Mouse (Mus musculus): ENCODE data around the gene Ehd4. TPM values are rescaled to one million over a fixed set of nuclear protein-coding genes. Genes with fewer than 3 reads are reported as not detected.

The Ehd4 gene
- total and polyA plus RNA-seq, 3 experiments: 15.8 to 35.5 TPM; not detected in 1

- DNase-seq (ENCODE audit: low read depth, low spot score): no peak
- H3K9me3 ChIP-seq (replicated peaks; ENCODE audit: insufficient read depth, low read length): no peaks in the 10 kb centered on the region
- peaks cover 0 to 1% of the 10 kb centered on the region in 2 experiments; a peak in 2 of 4 replicates for H3K36me3 ChIP-seq (ENCODE audit: control insufficient read depth in 1 of 2, insufficient read depth in 2 of 2, low read length in 2 of 2)
- H3K9ac ChIP-seq (ENCODE audit: control insufficient read depth, low read depth, low read length, poor library complexity, severe bottlenecking): no peak overlapping the region
- H3K27ac ChIP-seq (ENCODE audit: control insufficient read depth, low read depth, low read length): no peak overlapping the region
- H3K27me3 ChIP-seq (ENCODE audit: control insufficient read depth in 1 of 2, insufficient read depth in 2 of 2, low read length in 2 of 2): no peaks in the 10 kb centered on the region
- H3K4me1 ChIP-seq (ENCODE audit: control insufficient read depth in 1 of 2, insufficient read depth in 2 of 2, low read length in 2 of 2): no peaks in the 10 kb centered on the region
- no peak for TF ChIP-seq NRF1 (IDR thresholded peaks at IDR 0.05; ENCODE audit: insufficient read depth, low read depth, low read length, poor library complexity, severe bottlenecking)
- no peak for TF ChIP-seq MYC (IDR thresholded peaks at IDR 0.05; ENCODE audit: low read depth, low read length)
- TF ChIP-seq SIN3A (IDR thresholded peaks at IDR 0.05; ENCODE audit: low read length): no peak
- no peak for TF ChIP-seq ZC3H11A (IDR thresholded peaks at IDR 0.05; ENCODE audit: low read depth, low read length)
- TF ChIP-seq CTCF (IDR thresholded peaks at IDR 0.05 in 2 of 3, conservative IDR thresholded peaks at IDR 0.05 in 1 of 3; ENCODE audit: control insufficient read depth in 1 of 3, insufficient read depth in 1 of 3, low read depth in 2 of 3, low read length in 3 of 3, poor library complexity in 1 of 3, severe bottlenecking in 1 of 3): no peak
- TF ChIP-seq MYB (IDR thresholded peaks at IDR 0.05; ENCODE audit: low read depth, low read length): no peak
- no peak for TF ChIP-seq MEF2A (IDR thresholded peaks at IDR 0.05; ENCODE audit: extremely low read depth, insufficient replicate concordance, low read depth, low read length, poor library complexity, severe bottlenecking)
- H3K4me3 ChIP-seq (ENCODE audit: control insufficient read depth in 1 of 2, insufficient read depth in 1 of 2, low read depth in 2 of 2, low read length in 2 of 2): no peak overlapping the region
- peaks cover 5% of the 10 kb centered on the region; the same call in 1 of the 2 replicates for H3K79me2 ChIP-seq (ENCODE audit: control insufficient read depth, insufficient read depth, low read length, poor library complexity)
These were observed 7.0 kb downstream of the Ehd4 start for GRCm38 (mm10) chr2:120147364-120147763.

GRCm38 (mm10) chr2:120146543-120146942 is 7.9 kb downstream of the Ehd4 start:
- Histone ChIP-seq H3K9ac (ENCODE audit: control insufficient read depth, low read depth, low read length, poor library complexity, severe bottlenecking) (no peak overlapping the region), H3K9me3 (replicated peaks; ENCODE audit: insufficient read depth, low read length) (no peaks in the 10 kb centered on the region), H3K27me3 (ENCODE audit: control insufficient read depth in 1 of 2, insufficient read depth in 2 of 2, low read length in 2 of 2) (no peaks in the 10 kb centered on the region), H3K4me1 (ENCODE audit: control insufficient read depth in 1 of 2, insufficient read depth in 2 of 2, low read length in 2 of 2) (no peaks in the 10 kb centered on the region), H3K79me2 (ENCODE audit: control insufficient read depth, insufficient read depth, low read length, poor library complexity) (peaks cover 5% of the 10 kb centered on the region; the same call in 1 of the 2 replicates), H3K36me3 (ENCODE audit: control insufficient read depth in 1 of 2, insufficient read depth in 2 of 2, low read length in 2 of 2) (peaks cover 0 to 1% of the 10 kb centered on the region in 2 experiments; a peak in 2 of 4 replicates), H3K27ac (ENCODE audit: control insufficient read depth, low read depth, low read length) (no peak overlapping the region), H3K4me3 (ENCODE audit: control insufficient read depth in 1 of 2, insufficient read depth in 1 of 2, low read depth in 2 of 2, low read length in 2 of 2) (no peak overlapping the region)
- TF ChIP-seq JUND (IDR thresholded peaks at IDR 0.05; ENCODE audit: low read depth, low read length) (no peak), POLR2AphosphoS5 (IDR thresholded peaks at IDR 0.05; ENCODE audit: borderline replicate concordance, low read depth, low read length) (no peak), NELFE (IDR thresholded peaks at IDR 0.05; ENCODE audit: low read depth, low read length) (no peak), TAL1 (IDR thresholded peaks at IDR 0.05; ENCODE audit: low read length) (no peak), ELF1 (IDR thresholded peaks at IDR 0.05; ENCODE audit: low read depth, low read length) (no peak), UBTF (IDR thresholded peaks at IDR 0.05; ENCODE audit: borderline replicate concordance, insufficient read depth, low read depth, low read length) (no peak), CTCF (IDR thresholded peaks at IDR 0.05 in 2 of 3, conservative IDR thresholded peaks at IDR 0.05 in 1 of 3; ENCODE audit: control insufficient read depth in 1 of 3, insufficient read depth in 1 of 3, low read depth in 2 of 3, low read length in 3 of 3, poor library complexity in 1 of 3, severe bottlenecking in 1 of 3) (no peak), ZKSCAN1 (IDR thresholded peaks at IDR 0.05; ENCODE audit: low read depth, low read length) (no peak), HCFC1 (IDR thresholded peaks at IDR 0.05; ENCODE audit: low read depth, low read length) (no peak), TCF12 (IDR thresholded peaks at IDR 0.05; ENCODE audit: low read depth, low read length) (no peak), EP300 (IDR thresholded peaks at IDR 0.05; ENCODE audit: low read depth in 1 of 2, low read length in 2 of 2) (no peak), POLR2A (IDR thresholded peaks at IDR 0.05; ENCODE audit: control insufficient read depth in 1 of 2, insufficient read depth in 1 of 2, low read depth in 1 of 2, low read length in 2 of 2, poor library complexity in 1 of 2) (no peak), KAT2A (conservative IDR thresholded peaks at IDR 0.05; ENCODE audit: low read depth, low read length) (no peak), MAZ (IDR thresholded peaks at IDR 0.05; ENCODE audit: low read depth, low read length) (no peak), CHD2 (IDR thresholded peaks at IDR 0.05; ENCODE audit: low read length) (no peak), TBP (IDR thresholded peaks at IDR 0.05; ENCODE audit: low read depth, low read length) (no peak), SIN3A (IDR thresholded peaks at IDR 0.05; ENCODE audit: low read length) (no peak), MAX (IDR thresholded peaks at IDR 0.05; ENCODE audit: low read length) (no peak), RCOR1 (IDR thresholded peaks at IDR 0.05; ENCODE audit: low read depth, low read length) (no peak), MEF2A (IDR thresholded peaks at IDR 0.05; ENCODE audit: extremely low read depth, insufficient replicate concordance, low read depth, low read length, poor library complexity, severe bottlenecking) (no peak)
- no peak for DNase-seq (ENCODE audit: low read depth, low spot score)
